Mouse (Mus musculus) limb, embryonic 10.5 days (tissue): ENCODE measurements around the gene 2310022B05Rik. TPM values are rescaled to one million over a fixed set of nuclear protein-coding genes. Genes with fewer than 3 reads are reported as not detected.

ENCODE experiments used
- DNase-seq: peaks from one replicate; pipeline ENCODE4 v3.0.0-alpha.2; 2017; ENCODE audit warnings: low spot score
- H3K27ac ChIP-seq: fragments of 300-500 bp; sonication (generic); 2 replicates; pipeline ENCODE4 v1.5.1; 2016; ENCODE audit warnings: mild to moderate bottlenecking
- H3K27me3 ChIP-seq: fragments of 300-500 bp; sonication (generic); 2 replicates; pipeline ENCODE4 v1.6.1; 2016; ENCODE audit warnings: low read depth, mild to moderate bottlenecking; ENCODE audit not compliant: poor library complexity, severe bottlenecking
- H3K36me3 ChIP-seq: fragments of 300-500 bp; sonication (generic); 2 replicates; pipeline ENCODE4 v1.6.1; 2016; ENCODE audit warnings: mild to moderate bottlenecking, moderate library complexity
- H3K4me1 ChIP-seq: fragments of 300-500 bp; sonication (generic); 2 replicates; pipeline ENCODE4 v1.6.1; 2016
- H3K4me3 ChIP-seq: fragments of 300-500 bp; sonication (generic); 2 replicates; pipeline ENCODE4 v1.5.1; 2016; ENCODE audit warnings: mild to moderate bottlenecking, moderate library complexity
- H3K9me3 ChIP-seq: fragments of 300-500 bp; sonication (generic); replicated peaks from 2 replicates; pipeline ENCODE4 v1.6.1; 2016; ENCODE audit warnings: mild to moderate bottlenecking
- WGBS: fragments of 180-500 bp; shearing (Covaris S2); methylation state at CpG from one replicate; pipeline ENCODE4 v1.1.7; 2016; 5-methylcytosine and 5-hydroxymethylcytosine counted together
- polyA plus RNA-seq: library from polyadenylated mRNA; unstranded; fragments of >200 nt; fragmentation: Nextera tagmentation; extraction: Ambion mirVana; gene quantifications from 2 replicates; pipeline ENCODE4 v1.2.1, GENCODE M21; 2016

Gene 2310022B05Rik
- polyA plus RNA-seq, 1 experiment from 2014 or later, result 23.5 TPM

- no peak overlapping the region for H3K4me3 ChIP-seq
- peak overlapping the region; percentile 37 for H3K27ac ChIP-seq
- H3K36me3 ChIP-seq, result peaks cover 43% of the 10 kb centered on the region
- peaks cover 45% of the 10 kb centered on the region for H3K4me1 ChIP-seq
- no peaks in the 10 kb centered on the region for H3K27me3 ChIP-seq
- WGBS, result 36% methylated on average over 4 of the region's 4 CpGs
- no peaks in the 10 kb centered on the region for H3K9me3 ChIP-seq
- no peak for DNase-seq
Measured at GRCm38 (mm10) chr8:124652546-124652945, 10.6 kb downstream of the 2310022B05Rik start.

GRCm38 (mm10) chr8:124651776-124652175 lies 11.4 kb downstream of the 2310022B05Rik start:
- 92% methylated on average over 20 of the region's 20 CpGs for whole genome bisulfite sequencing
- DNase-seq, result no peak
- Histone ChIP-seq H3K4me3 (no peak overlapping the region), H3K27me3 (no peaks in the 10 kb centered on the region), H3K27ac (no peak overlapping the region), H3K4me1 (peaks cover 44% of the 10 kb centered on the region), H3K36me3 (peaks cover 38% of the 10 kb centered on the region), H3K9me3 (no peaks in the 10 kb centered on the region)

GRCm38 (mm10) chr8:124648311-124648710 lies 14.9 kb downstream of the 2310022B05Rik start:
- H3K27me3 ChIP-seq, result no peaks in the 10 kb centered on the region
- DNase-seq, result no peak
- H3K36me3 ChIP-seq, result peaks cover 42% of the 10 kb centered on the region
- H3K27ac ChIP-seq, result peak overlapping the region; percentile 76
- no peaks in the 10 kb centered on the region for H3K9me3 ChIP-seq
- no peak overlapping the region for H3K4me3 ChIP-seq
- peaks cover 33% of the 10 kb centered on the region for H3K4me1 ChIP-seq

GRCm38 (mm10) chr8:124643540-124644339 lies 19.4 kb downstream of the 2310022B05Rik start:
- H3K4me1 ChIP-seq, result peaks cover 21% of the 10 kb centered on the region
- DNase-seq, result no peak

GRCm38 (mm10) chr8:124641599-124641998 lies 21.6 kb downstream of the 2310022B05Rik start:
- Histone ChIP-seq H3K27ac (no peak overlapping the region), H3K9me3 (no peaks in the 10 kb centered on the region), H3K27me3 (no peaks in the 10 kb centered on the region), H3K36me3 (peaks cover 67% of the 10 kb centered on the region), H3K4me3 (no peak overlapping the region), H3K4me1 (peaks cover 14% of the 10 kb centered on the region)
- no peak for DNase-seq
- whole genome bisulfite sequencing, result 95% methylated on average over 8 of the region's 8 CpGs

More at GRCm38 (mm10) chr8:124643540-124644339, 19.4 kb downstream of the 2310022B05Rik start:
- 70% methylated on average over 18 of the region's 18 CpGs for WGBS
- no peak overlapping the region for H3K4me3 ChIP-seq
- H3K9me3 ChIP-seq, result no peaks in the 10 kb centered on the region
- peak overlapping the region; percentile 59; the same call in 1 of the 2 replicates for H3K27ac ChIP-seq
- no peaks in the 10 kb centered on the region for H3K27me3 ChIP-seq
- peaks cover 46% of the 10 kb centered on the region for H3K36me3 ChIP-seq

- peaks cover 51% of the 10 kb centered on the region for H3K36me3 ChIP-seq
Measured at GRCm38 (mm10) chr8:124635247-124635502, 28.0 kb downstream of the 2310022B05Rik start.

GRCm38 (mm10) chr8:124634411-124635246 lies 28.5 kb downstream of the 2310022B05Rik start:
- Histone ChIP-seq H3K4me3 (no peak overlapping the region), H3K9me3 (no peaks in the 10 kb centered on the region), H3K36me3 (peaks cover 47% of the 10 kb centered on the region), H3K27ac (no peak overlapping the region), H3K4me1 (no peaks in the 10 kb centered on the region), H3K27me3 (no peaks in the 10 kb centered on the region)
- WGBS, result 88% methylated on average over 13 of the region's 13 CpGs
- no peak for DNase-seq

More at GRCm38 (mm10) chr8:124635247-124635502, 28.0 kb downstream of the 2310022B05Rik start:
- Histone ChIP-seq H3K27ac (no peak overlapping the region), H3K4me1 (no peaks in the 10 kb centered on the region), H3K4me3 (no peak overlapping the region), H3K27me3 (no peaks in the 10 kb centered on the region), H3K9me3 (no peaks in the 10 kb centered on the region)
- 87% methylated on average over 8 of the region's 8 CpGs for WGBS
- DNase-seq, result no peak

GRCm38 (mm10) chr8:124633001-124633703 lies 30.0 kb downstream of the 2310022B05Rik start:
- no peaks in the 10 kb centered on the region for H3K9me3 ChIP-seq
- no peak overlapping the region for H3K27ac ChIP-seq
- DNase-seq, result no peak
- no peaks in the 10 kb centered on the region for H3K27me3 ChIP-seq
- no peaks in the 10 kb centered on the region for H3K4me1 ChIP-seq
- no peak overlapping the region for H3K4me3 ChIP-seq
- 88% methylated on average over 14 of the region's 14 CpGs for WGBS
- peaks cover 33% of the 10 kb centered on the region for H3K36me3 ChIP-seq

- H3K4me3 ChIP-seq, result no peak overlapping the region
- H3K4me1 ChIP-seq, result no peaks in the 10 kb centered on the region
- H3K27me3 ChIP-seq, result no peaks in the 10 kb centered on the region
- H3K36me3 ChIP-seq, result peaks cover 21% of the 10 kb centered on the region
- no peak for DNase-seq
- no peak overlapping the region for H3K27ac ChIP-seq
- no peaks in the 10 kb centered on the region for H3K9me3 ChIP-seq
- 58% methylated on average over 7 of the region's 7 CpGs for WGBS
Measured at GRCm38 (mm10) chr8:124631966-124632365, 31.2 kb downstream of the 2310022B05Rik start.

- Histone ChIP-seq H3K9me3 (no peaks in the 10 kb centered on the region), H3K27me3 (no peaks in the 10 kb centered on the region), H3K4me1 (no peaks in the 10 kb centered on the region), H3K36me3 (peaks cover 11% of the 10 kb centered on the region), H3K27ac (no peak overlapping the region), H3K4me3 (no peak overlapping the region)
- WGBS, result 94% methylated on average over 4 of the region's 4 CpGs
- no peak for DNase-seq
Measured at GRCm38 (mm10) chr8:124630891-124631290, 32.3 kb downstream of the 2310022B05Rik start.

GRCm38 (mm10) chr8:124630489-124630888 lies 32.7 kb downstream of the 2310022B05Rik start:
- H3K9me3 ChIP-seq, result no peaks in the 10 kb centered on the region
- peaks cover 7% of the 10 kb centered on the region; the same call in 1 of the 2 replicates for H3K36me3 ChIP-seq
- H3K27me3 ChIP-seq, result no peaks in the 10 kb centered on the region
- H3K4me1 ChIP-seq, result no peaks in the 10 kb centered on the region
- no peak overlapping the region for H3K4me3 ChIP-seq
- 81% methylated on average over 6 of the region's 6 CpGs for WGBS
- H3K27ac ChIP-seq, result no peak overlapping the region
- DNase-seq, result no peak

- Histone ChIP-seq H3K36me3 (no peaks in the 10 kb centered on the region), H3K4me1 (0 out of 2 replicates have a peak, but pooled peaks cover 4% of the 10 kb centered on the region), H3K4me3 (no peak overlapping the region), H3K9me3 (no peaks in the 10 kb centered on the region), H3K27me3 (no peaks in the 10 kb centered on the region), H3K27ac (no peak overlapping the region)
- 86% methylated on average over 9 of the region's 9 CpGs for WGBS
- no peak for DNase-seq
Measured at GRCm38 (mm10) chr8:124626251-124626650, 36.9 kb downstream of the 2310022B05Rik start.
